17 mouse cellular contexts compared by ENCODE assay signal in the genomic region with DNA sequence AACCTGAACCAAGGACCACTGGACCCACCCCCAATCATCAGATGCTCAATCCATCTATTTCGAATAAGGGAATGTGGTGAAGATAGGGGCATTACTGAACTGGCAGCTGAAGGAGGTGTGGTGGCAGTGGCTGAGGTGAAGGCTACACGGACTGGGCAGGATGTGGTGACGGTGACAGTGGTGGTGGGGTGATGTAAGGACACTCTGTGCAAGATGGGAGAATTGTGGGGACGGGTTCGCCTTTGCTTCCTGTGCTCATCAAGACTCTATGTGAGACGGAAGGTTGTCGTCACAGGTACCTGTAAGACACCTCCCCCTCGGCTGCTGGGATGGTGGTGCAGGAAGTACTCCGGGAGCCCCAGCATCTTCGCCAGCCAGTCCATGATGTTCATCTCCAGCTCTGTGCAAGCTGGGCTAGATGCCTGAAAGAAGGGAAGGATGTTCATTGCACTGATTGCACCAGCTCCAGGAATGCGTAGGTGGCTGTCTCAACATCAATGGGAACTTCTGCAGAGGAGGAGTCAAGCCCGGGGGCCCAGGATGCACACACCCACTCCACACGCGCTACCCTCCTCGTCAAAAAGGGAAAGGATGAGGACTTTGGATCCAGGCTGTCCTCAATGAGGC. TPM values are rescaled to one million over a fixed set of nuclear protein-coding genes. Genes with fewer than 3 reads are reported as not detected.
DNase-seq lines count a peak whose midpoint lies in the region; ATAC-seq and TF ChIP-seq lines count a peak whose summit lies in the region.
"Had no signal": no experiment of that assay in that cellular context is flagged by ENCODE, and none has a peak within 500 bp of the region (broad histone marks: within the 10 kb centered on the region; RNA-seq: fewer than 3 reads in every experiment).

No protein-coding gene starts in this region.

- ATAC-seq in kidney, embryonic 15.5 days (replicated peaks; ENCODE audit: low FRiP score) = 0 out of 2 replicates have a peak, but pooled peaks have one; percentile 33
- ATAC-seq in granulocyte monocyte progenitor cell, adult 5-6 weeks (replicated peaks; ENCODE audit: poor library complexity, severe bottlenecking) = peak; percentile 62
- peak; percentile 78 for ATAC-seq in neutrophil, adult 5-6 weeks (ENCODE audit: extremely low read depth, insufficient number of reproducible peaks, low FRiP score, poor library complexity, severe bottlenecking)
- no peak for ATAC-seq in intestine, postnatal 0 days
- ATAC-seq: forebrain, embryonic 16.5 days; hindbrain, embryonic 16.5 days had no signal

- no peak overlapping the region for H3K9ac ChIP-seq in kidney, embryonic 15.5 days
- H3K9ac ChIP-seq in intestine, postnatal 0 days (ENCODE audit: low read depth, low read length) = no peak overlapping the region
- H3K9ac ChIP-seq: heart, embryonic 15.5 days; neural tube, embryonic 12.5 days had no signal

- TF ChIP-seq CTCF in intestine, postnatal 0 days (IDR thresholded peaks at IDR 0.05; ENCODE audit: low read depth) = no peak

- no peaks in the 10 kb centered on the region for H3K36me3 ChIP-seq in kidney, embryonic 15.5 days
- H3K36me3 ChIP-seq in intestine, postnatal 0 days (ENCODE audit: control insufficient read depth, insufficient read depth) = no peaks in the 10 kb centered on the region
- H3K36me3 ChIP-seq: heart, embryonic 15.5 days; limb, embryonic 10.5 days; neural tube, embryonic 12.5 days had no signal

- 0 out of 2 replicates have a peak, but pooled peaks cover 6% of the 10 kb centered on the region for H3K27me3 ChIP-seq in kidney, embryonic 15.5 days
- no peaks in the 10 kb centered on the region for H3K27me3 ChIP-seq in intestine, postnatal 0 days (replicated peaks; ENCODE audit: control insufficient read depth, insufficient read depth, low read length)
- H3K27me3 ChIP-seq: heart, embryonic 15.5 days; neural tube, embryonic 12.5 days had no signal

- no peak overlapping the region for H3K4me2 ChIP-seq in kidney, embryonic 15.5 days
- H3K4me2 ChIP-seq in intestine, postnatal 0 days (replicated peaks; ENCODE audit: low read depth) = no peak overlapping the region
- H3K4me2 ChIP-seq: heart, embryonic 15.5 days; neural tube, embryonic 12.5 days had no signal

- intact Hi-C loops in gastrocnemius, postnatal 14 days (cut with DNase I; ENCODE audit: low total_unique reads) = no loop called here

- 86% methylated on average over 15 of the region's 15 CpGs for WGBS in kidney, embryonic 15.5 days
- 77% methylated on average over 15 of the region's 15 CpGs for WGBS in intestine, postnatal 0 days

- no peaks in the 10 kb centered on the region for H3K9me3 ChIP-seq in kidney, embryonic 15.5 days (replicated peaks)
- H3K9me3 ChIP-seq in intestine, postnatal 0 days (ENCODE audit: control insufficient read depth) = no peaks in the 10 kb centered on the region
- H3K9me3 ChIP-seq: heart, embryonic 15.5 days; limb, embryonic 10.5 days; neural tube, embryonic 12.5 days had no signal

- H3K4me3 ChIP-seq in kidney, embryonic 15.5 days (replicated peaks) = no peak overlapping the region
- no peak overlapping the region for H3K4me3 ChIP-seq in intestine, postnatal 0 days (ENCODE audit: low read depth, low read length)
- H3K4me3 ChIP-seq: heart, embryonic 15.5 days; limb, embryonic 10.5 days; neural tube, embryonic 12.5 days had no signal

- no peak for DNase-seq in kidney, postnatal 10 days
- peak; percentile 93 for DNase-seq in CD4-positive helper T cell, adult 2 months (ENCODE audit: low read depth, low spot score)
- DNase-seq in urinary bladder, adult 2 months (ENCODE audit: low spot score) = no peak
- DNase-seq in gastrocnemius, postnatal 14 days = no peak
- DNase-seq: cerebellum, postnatal 25 days; gastrocnemius, postnatal 36 days; right cerebral cortex, postnatal 14 days had no signal

- no peaks in the 10 kb centered on the region for H3K4me1 ChIP-seq in kidney, embryonic 15.5 days
- H3K4me1 ChIP-seq in intestine, postnatal 0 days (replicated peaks; ENCODE audit: control insufficient read depth, insufficient read depth, low read length) = no peaks in the 10 kb centered on the region
- H3K4me1 ChIP-seq: limb, embryonic 10.5 days; neural tube, embryonic 12.5 days had no signal

- H3K27ac ChIP-seq in kidney, embryonic 15.5 days = no peak overlapping the region
- no peak overlapping the region for H3K27ac ChIP-seq in intestine, postnatal 0 days (ENCODE audit: low read depth, low read length)
- H3K27ac ChIP-seq: heart, embryonic 15.5 days; limb, embryonic 10.5 days; neural tube, embryonic 12.5 days; stomach, postnatal 0 days had no signal

RNA-seq across cellular contexts. Expression of a gene that starts 12.9 kb away (rescaled TPM):
- 85.0 and 102 TPM in 2 replicates for polyA plus RNA-seq in kidney, embryonic 15.5 days (2015; fragmentation: Nextera tagmentation; extraction: Ambion mirVana)
- 79.4 and 82.5 TPM in 2 replicates for total RNA-seq in granulocyte monocyte progenitor cell, adult 5-6 weeks (2014; fragmentation: Nextera tagmentation)
- 138 and 152 TPM in 2 replicates for total RNA-seq in granulocyte monocyte progenitor cell, adult 5-6 weeks (2017)
- 364 and 376 TPM in 2 replicates for total RNA-seq in neutrophil, adult 5-6 weeks (2017)
- 0.92 and 1.2 TPM in 2 replicates for polyA plus RNA-seq in intestine, postnatal 0 days (2015; fragmentation: Nextera tagmentation; extraction: Ambion mirVana)
- polyA plus RNA-seq in urinary bladder, adult 2 months (2012; rRNA removed) = 0.58 and 0.71 TPM in 2 replicates
- total RNA-seq in gastrocnemius, postnatal 14 days (2021) = 1 to 10 TPM in 1 of 2 experiments, under 1 TPM in 1; 0.37 to 1.5 TPM

RNA-seq across cellular contexts. Expression of a gene that starts 54.0 kb away (rescaled TPM):
- polyA plus RNA-seq in kidney, embryonic 15.5 days (2015; fragmentation: Nextera tagmentation; extraction: Ambion mirVana) = 32.9 and 35.3 TPM in 2 replicates
- total RNA-seq in granulocyte monocyte progenitor cell, adult 5-6 weeks (2014; fragmentation: Nextera tagmentation) = not detected in 2 replicates
- not detected in 2 replicates for total RNA-seq in granulocyte monocyte progenitor cell, adult 5-6 weeks (2017)
- 1.4 and 2.8 TPM in 2 replicates for total RNA-seq in neutrophil, adult 5-6 weeks (2017)
- 36.1 and 41.1 TPM in 2 replicates for polyA plus RNA-seq in intestine, postnatal 0 days (2015; fragmentation: Nextera tagmentation; extraction: Ambion mirVana)
- polyA plus RNA-seq in urinary bladder, adult 2 months (2012; rRNA removed) = 0.04 and 0.06 TPM in 2 replicates
- total RNA-seq in gastrocnemius, postnatal 14 days (2021) = under 1 TPM in 1 of 2 experiments, not detected in 1; 0.21 TPM
- total RNA-seq: gastrocnemius, postnatal 36 days had no signal

Comparison
In these comparisons a context has a peak if more than half of its experiments do, and no peak if none do; other contexts are left out.
1. RNA of a gene that starts 12.9 kb away (total RNA-seq): 364 to 376 TPM in neutrophil, adult 5-6 weeks and 79.4 to 152 TPM in granulocyte monocyte progenitor cell, adult 5-6 weeks; 0.37 to 1.5 TPM in gastrocnemius, postnatal 14 days; every median in the first group is over 10 times any median in the second.